Mouse (Mus musculus) bone marrow, adult 2 months (tissue): ENCODE measurements around the gene Doc2g.

ENCODE experiments used
- CTCF ChIP-seq: fragments of 200-500 bp; IDR thresholded peaks from 2 replicates; pipeline ENCODE4 v1.5.1; 2011; ENCODE audit warnings: low read length, control low read depth; ENCODE audit not compliant: control insufficient read depth, insufficient read depth
- POLR2A ChIP-seq: fragments of 200-500 bp; IDR thresholded peaks from 2 replicates; pipeline ENCODE4 v1.6.1; 2011; ENCODE audit warnings: low read depth, mild to moderate bottlenecking, control low read depth, low read length, borderline replicate concordance; ENCODE audit not compliant: control insufficient read depth

GRCm38 (mm10) chr19:4045966-4046865, 43.1 kb downstream of the Doc2g start, which contains the start of gene Gstp2:
- TF ChIP-seq POLR2A: no peak
- TF ChIP-seq CTCF: no peak
